Mouse (Mus musculus): ENCODE data around the gene Rad9a. TPM values are rescaled to one million over a fixed set of nuclear protein-coding genes. Genes with fewer than 3 reads are reported as not detected.

Rad9a gene
- polyA plus RNA-seq, 1 experiment, result 39.8 TPM

GRCm38 (mm10) chr19:4231253-4232185 is 30.1 kb upstream of the Rad9a start, which contains the start of gene Pold4:
Gene Pold4 (plus strand): TSS chr19:4231899.
- H3K27ac ChIP-seq (ENCODE audit: control insufficient read depth, insufficient read depth, low read depth, low read length, poor library complexity), result peak within 1 kb of the TSS; percentile 96
- peak within 1 kb of the TSS; percentile 70 for H3K4me3 ChIP-seq (replicated peaks; ENCODE audit: control insufficient read depth, low read depth, low read length)
- TF ChIP-seq CTCF (IDR thresholded peaks at IDR 0.05; ENCODE audit: control insufficient read depth, insufficient read depth, low read length) (no peak), POLR2A (IDR thresholded peaks at IDR 0.05; ENCODE audit: borderline replicate concordance, control insufficient read depth, low read depth, low read length) (peak; percentile 70)
- peaks cover 10% of the 10 kb centered on the region for H3K4me1 ChIP-seq (ENCODE audit: control insufficient read depth, insufficient read depth, low read length)
- WGBS, result 12% methylated on average over 26 of the region's 26 CpGs

GRCm38 (mm10) chr19:4230415-4230814 is 29.0 kb upstream of the Rad9a start:
- Histone ChIP-seq H3K4me3 (replicated peaks; ENCODE audit: control insufficient read depth, low read depth, low read length) (no peak overlapping the region), H3K4me1 (ENCODE audit: control insufficient read depth, insufficient read depth, low read length) (peaks cover 10% of the 10 kb centered on the region), H3K27ac (ENCODE audit: control insufficient read depth, insufficient read depth, low read depth, low read length, poor library complexity) (peak overlapping the region; percentile 32)
- WGBS, result 66% methylated on average over 8 of the region's 8 CpGs
- TF ChIP-seq POLR2A (IDR thresholded peaks at IDR 0.05; ENCODE audit: borderline replicate concordance, control insufficient read depth, low read depth, low read length) (no peak), CTCF (IDR thresholded peaks at IDR 0.05; ENCODE audit: control insufficient read depth, insufficient read depth, low read length) (no peak)

GRCm38 (mm10) chr19:4229451-4230076 is 28.1 kb upstream of the Rad9a start:
- peaks cover 10% of the 10 kb centered on the region for H3K4me1 ChIP-seq (ENCODE audit: control insufficient read depth, insufficient read depth, low read length)
- TF ChIP-seq POLR2A (IDR thresholded peaks at IDR 0.05; ENCODE audit: borderline replicate concordance, control insufficient read depth, low read depth, low read length), result no peak
- no peak for TF ChIP-seq CTCF (IDR thresholded peaks at IDR 0.05; ENCODE audit: control insufficient read depth, insufficient read depth, low read length)
- H3K4me3 ChIP-seq (replicated peaks; ENCODE audit: control insufficient read depth, low read depth, low read length), result no peak overlapping the region
- 74% methylated on average over 9 of the region's 9 CpGs for WGBS
- H3K27ac ChIP-seq (ENCODE audit: control insufficient read depth, insufficient read depth, low read depth, low read length, poor library complexity), result no peak overlapping the region; the same call in 1 of the 2 replicates

GRCm38 (mm10) chr19:4228891-4229290 is 27.4 kb upstream of the Rad9a start:
- 88% methylated on average over 4 of the region's 4 CpGs for WGBS
- Histone ChIP-seq H3K27ac (ENCODE audit: control insufficient read depth, insufficient read depth, low read depth, low read length, poor library complexity) (no peak overlapping the region), H3K4me3 (replicated peaks; ENCODE audit: control insufficient read depth, low read depth, low read length) (no peak overlapping the region), H3K4me1 (ENCODE audit: control insufficient read depth, insufficient read depth, low read length) (peaks cover 10% of the 10 kb centered on the region)
- TF ChIP-seq CTCF (IDR thresholded peaks at IDR 0.05; ENCODE audit: control insufficient read depth, insufficient read depth, low read length) (no peak), POLR2A (IDR thresholded peaks at IDR 0.05; ENCODE audit: borderline replicate concordance, control insufficient read depth, low read depth, low read length) (no peak)

DNA sequence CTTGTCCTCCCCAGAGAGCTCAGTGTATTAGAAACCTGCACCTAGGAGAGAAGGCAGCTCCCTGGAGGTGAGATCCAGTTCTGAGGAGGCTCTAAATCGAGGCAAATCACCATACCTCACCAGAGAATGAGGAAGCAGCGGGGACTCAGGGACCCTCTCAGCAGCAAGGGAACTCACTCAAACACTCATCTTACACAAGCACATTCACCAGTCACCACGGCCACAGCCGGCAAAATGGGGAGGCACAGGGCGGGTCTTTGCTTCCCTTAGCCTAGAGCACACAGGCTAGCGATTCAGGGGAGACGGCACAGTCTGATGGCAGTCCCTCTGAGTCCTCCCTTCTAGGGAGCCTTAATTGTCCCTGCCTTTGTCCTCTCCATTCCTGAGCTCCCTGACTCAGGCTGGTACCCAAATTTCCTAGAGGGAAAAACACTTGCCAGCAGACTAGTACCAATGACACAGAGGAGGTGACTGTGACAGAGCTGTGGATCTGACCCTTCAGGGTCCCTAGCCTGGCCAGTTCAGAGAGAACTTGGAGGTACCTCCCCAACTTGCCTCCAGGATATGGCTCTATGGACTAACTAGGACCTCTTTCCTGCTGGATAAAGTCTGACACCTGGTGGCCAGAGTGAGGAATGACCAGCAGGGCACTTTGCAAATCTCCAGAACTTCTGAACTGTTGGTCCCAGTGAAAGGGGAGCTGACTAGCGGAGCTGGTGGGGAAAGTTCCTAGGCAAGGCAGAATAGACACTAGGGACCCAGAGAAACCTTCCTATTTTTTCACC is 26.6 kb upstream of the Rad9a start:
- Histone ChIP-seq H3K27ac (ENCODE audit: control insufficient read depth, insufficient read depth, low read depth, low read length, poor library complexity) (no peak overlapping the region), H3K4me3 (replicated peaks; ENCODE audit: control insufficient read depth, low read depth, low read length) (no peak overlapping the region), H3K4me1 (ENCODE audit: control insufficient read depth, insufficient read depth, low read length) (peaks cover 10% of the 10 kb centered on the region)
- 7% methylated on average over 8 of the region's 8 CpGs for WGBS
- TF ChIP-seq POLR2A (IDR thresholded peaks at IDR 0.05; ENCODE audit: borderline replicate concordance, control insufficient read depth, low read depth, low read length), result no peak
- TF ChIP-seq CTCF (IDR thresholded peaks at IDR 0.05; ENCODE audit: control insufficient read depth, insufficient read depth, low read length), result peak; percentile 81

DNA sequence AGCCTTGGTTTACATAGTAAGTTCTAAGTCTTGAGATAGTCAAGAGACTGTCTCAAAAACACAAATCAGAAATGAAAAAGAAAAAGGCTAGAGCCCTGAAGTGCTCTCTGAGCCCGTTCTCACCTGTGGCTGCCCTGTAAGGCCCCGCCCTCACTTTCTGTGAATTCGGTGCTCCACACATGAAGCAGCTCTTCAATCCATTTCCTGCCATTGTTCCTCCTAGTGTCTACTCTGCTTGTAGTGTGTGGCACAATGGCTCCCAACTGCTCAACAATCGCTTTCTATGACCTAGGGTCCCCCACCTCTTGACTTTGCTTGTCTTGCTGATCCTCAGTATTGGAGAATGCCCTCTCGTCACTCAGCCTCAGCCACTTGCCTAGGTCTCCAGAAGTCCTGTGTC is 26.0 kb upstream of the Rad9a start:
- Histone ChIP-seq H3K4me1 (ENCODE audit: control insufficient read depth, insufficient read depth, low read length) (peaks cover 14% of the 10 kb centered on the region), H3K27ac (ENCODE audit: control insufficient read depth, insufficient read depth, low read depth, low read length, poor library complexity) (no peak overlapping the region), H3K4me3 (replicated peaks; ENCODE audit: control insufficient read depth, low read depth, low read length) (no peak overlapping the region)
- TF ChIP-seq POLR2A (IDR thresholded peaks at IDR 0.05; ENCODE audit: borderline replicate concordance, control insufficient read depth, low read depth, low read length), result no peak
- TF ChIP-seq CTCF (IDR thresholded peaks at IDR 0.05; ENCODE audit: control insufficient read depth, insufficient read depth, low read length), result no peak
- WGBS, result 31% methylated on average over 5 of the region's 5 CpGs

DNA sequence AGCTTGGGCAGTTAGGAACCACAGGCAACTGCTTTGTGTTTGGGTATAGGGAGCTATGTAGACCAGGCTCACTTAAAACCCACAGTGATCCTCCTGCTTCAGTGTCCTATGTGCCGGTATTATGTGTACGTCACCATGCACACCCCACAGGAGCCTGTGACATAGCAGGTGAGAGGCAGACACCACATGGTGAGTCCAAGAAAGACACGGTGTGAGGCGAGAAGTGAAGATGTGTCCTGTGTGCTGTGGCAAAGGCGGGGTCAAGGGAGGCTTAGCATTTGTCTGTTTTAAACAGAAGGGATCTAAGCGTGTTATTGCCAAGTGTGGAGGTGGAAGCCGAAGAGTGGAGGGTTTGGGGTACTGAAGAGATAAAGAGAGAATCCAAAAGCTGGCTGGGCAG is 25.3 kb upstream of the Rad9a start:
- Histone ChIP-seq H3K4me1 (ENCODE audit: control insufficient read depth, insufficient read depth, low read length) (peaks cover 16% of the 10 kb centered on the region), H3K27ac (ENCODE audit: control insufficient read depth, insufficient read depth, low read depth, low read length, poor library complexity) (peak overlapping the region; percentile 49; the same call in 1 of the 2 replicates), H3K4me3 (replicated peaks; ENCODE audit: control insufficient read depth, low read depth, low read length) (no peak overlapping the region)
- 19% methylated on average over 7 of the region's 7 CpGs for WGBS
- TF ChIP-seq CTCF (IDR thresholded peaks at IDR 0.05; ENCODE audit: control insufficient read depth, insufficient read depth, low read length), result no peak
- TF ChIP-seq POLR2A (IDR thresholded peaks at IDR 0.05; ENCODE audit: borderline replicate concordance, control insufficient read depth, low read depth, low read length), result no peak

Measured in bone marrow, adult 2 months (tissue).